Mouse (Mus musculus) spleen, postnatal 36 days (tissue): ENCODE measurements around the gene Apof.
A peak's percentile ranks its signal among the peaks of the same experiment; 100 is the strongest.

ENCODE experiments used
- DNase-seq, 2 experiments: peaks; one replicate each; pipeline ENCODE4 v3.0.0; 2022; ENCODE audit warnings: low spot score in 2 of 2, mixed read lengths in 1 of 2

The Apof gene

GRCm38 (mm10) chr10:128268371-128268770 lies at the start of gene Apof:
Apof (plus strand) TSS chr10:128268671.
- no peak for DNase-seq

GRCm38 (mm10) chr10:128221533-128222286 lies 46.8 kb upstream of the Apof start:
- DNase-seq: no peak

- DNase-seq: no peak
Measured at GRCm38 (mm10) chr10:128225064-128225463, 43.4 kb upstream of the Apof start.

- no peak for DNase-seq
Measured at GRCm38 (mm10) chr10:128225538-128225937, 42.9 kb upstream of the Apof start, which contains the start of gene Mip. Mip (plus strand) TSS chr10:128225838.

GRCm38 (mm10) chr10:128227592-128227991 lies 40.9 kb upstream of the Apof start:
- DNase-seq: no peak

GRCm38 (mm10) chr10:128228009-128228408 lies 40.5 kb upstream of the Apof start:
- DNase-seq: no peak

- DNase-seq: no peak
Measured at GRCm38 (mm10) chr10:128230582-128230981, 37.9 kb upstream of the Apof start.

- no peak for DNase-seq
Measured at GRCm38 (mm10) chr10:128231146-128231545, 37.3 kb upstream of the Apof start.

GRCm38 (mm10) chr10:128231697-128232419 lies 36.6 kb upstream of the Apof start, which contains the start of gene Timeless:
Timeless (plus strand) TSS chr10:128232065.
- peak; percentile 81 to 85 for DNase-seq

- peak; percentile 58 to 76 for DNase-seq
Measured at GRCm38 (mm10) chr10:128232420-128232985, 36.0 kb upstream of the Apof start.

- no peak for DNase-seq
Measured at GRCm38 (mm10) chr10:128236321-128236720, 32.1 kb upstream of the Apof start.

GRCm38 (mm10) chr10:128237807-128238480 lies 30.5 kb upstream of the Apof start:
- no peak for DNase-seq

GRCm38 (mm10) chr10:128239140-128239539 lies 29.3 kb upstream of the Apof start:
- DNase-seq: no peak

GRCm38 (mm10) chr10:128240131-128240530 lies 28.3 kb upstream of the Apof start:
- DNase-seq: no peak

- DNase-seq: no peak
Measured at GRCm38 (mm10) chr10:128243252-128243651, 25.2 kb upstream of the Apof start.

GRCm38 (mm10) chr10:128244121-128244520 lies 24.4 kb upstream of the Apof start:
- DNase-seq: no peak

- no peak for DNase-seq
Measured at GRCm38 (mm10) chr10:128247020-128247732, 21.3 kb upstream of the Apof start.

- DNase-seq: no peak
Measured at GRCm38 (mm10) chr10:128250565-128250964, 17.9 kb upstream of the Apof start.

GRCm38 (mm10) chr10:128253677-128254255 lies 14.7 kb upstream of the Apof start, which contains the start of gene Apon:
Apon (plus strand) TSS chr10:128254096.
- no peak for DNase-seq

- DNase-seq: no peak
Measured at GRCm38 (mm10) chr10:128255925-128256324, 12.5 kb upstream of the Apof start.

- no peak for DNase-seq
Measured at GRCm38 (mm10) chr10:128256328-128256727, 12.1 kb upstream of the Apof start.
